ENCODE assay signal across 8 mouse cellular contexts in the genomic region with DNA sequence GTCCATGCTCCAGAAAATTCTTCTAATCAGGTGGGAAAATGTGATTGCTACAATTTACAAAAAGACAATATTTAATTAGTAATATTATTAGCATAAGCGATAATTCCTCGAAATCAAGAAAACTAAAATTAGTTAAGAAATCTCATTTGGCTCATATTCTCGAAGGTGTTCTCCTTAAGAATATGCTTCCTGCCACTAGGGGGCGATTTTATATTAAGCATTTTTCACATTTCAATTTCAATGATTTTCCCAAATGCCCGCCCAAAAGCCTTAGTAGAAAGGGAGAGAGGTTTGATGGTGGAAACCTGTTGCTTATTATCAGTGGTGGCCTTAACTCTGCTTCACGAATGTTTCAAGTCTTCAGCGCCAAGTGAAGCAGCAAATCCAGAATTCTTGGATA.
DNase-seq lines count a peak whose midpoint lies in the region; ATAC-seq and TF ChIP-seq lines count a peak whose summit lies in the region.

No protein-coding gene starts in this region.

- no peak for ATAC-seq in hindbrain, embryonic 14.5 days (ENCODE audit: low FRiP score)
- no peak for ATAC-seq in hindbrain, embryonic 12.5 days (ENCODE audit: low FRiP score)
- no peak for ATAC-seq in midbrain, embryonic 11.5 days (ENCODE audit: low FRiP score)
- no peak for ATAC-seq in midbrain, embryonic 13.5 days
- ATAC-seq in forebrain, embryonic 11.5 days (replicated peaks; ENCODE audit: low FRiP score) = no peak

- DNase-seq in hindbrain, embryonic 14.5 days (ENCODE audit: low spot score) = peak; percentile 81
- peak; percentile 85 for DNase-seq in midbrain, embryonic 11.5 days (ENCODE audit: low spot score, missing footprints)
- DNase-seq in cerebellum, adult 2 months = peak; percentile 6 to 45
- DNase-seq in retina, postnatal 7 days (ENCODE audit: low read depth, low spot score) = peak; percentile 5
- DNase-seq in forebrain, embryonic 11.5 days (ENCODE audit: low spot score) = no peak
- DNase-seq in gastrocnemius, postnatal 10 days = no peak

- 0 out of 2 replicates have a peak, but pooled peaks have one; percentile 8 for TF ChIP-seq CTCF in cerebellum, adult 2 months (IDR thresholded peaks at IDR 0.05; ENCODE audit: borderline replicate concordance, insufficient read depth, low read depth, low read length)

- no peak for TF ChIP-seq POLR2A in cerebellum, adult 2 months (IDR thresholded peaks at IDR 0.05; ENCODE audit: borderline replicate concordance, insufficient read depth, low read length)

- no peak overlapping the region for H3K27ac ChIP-seq in hindbrain, embryonic 14.5 days
- no peak overlapping the region for H3K27ac ChIP-seq in hindbrain, embryonic 12.5 days
- H3K27ac ChIP-seq in midbrain, embryonic 11.5 days (ENCODE audit: low read depth, low read length) = no peak overlapping the region
- H3K27ac ChIP-seq in midbrain, embryonic 13.5 days = no peak overlapping the region
- no peak overlapping the region for H3K27ac ChIP-seq in cerebellum, adult 2 months (ENCODE audit: insufficient read depth, low read length)
- H3K27ac ChIP-seq in forebrain, embryonic 11.5 days (ENCODE audit: low read depth, low read length) = no peak overlapping the region

- no peaks in the 10 kb centered on the region for H3K4me1 ChIP-seq in hindbrain, embryonic 14.5 days (replicated peaks; ENCODE audit: control insufficient read depth, insufficient read depth, low read length)
- no peaks in the 10 kb centered on the region for H3K4me1 ChIP-seq in hindbrain, embryonic 12.5 days
- H3K4me1 ChIP-seq in midbrain, embryonic 11.5 days (ENCODE audit: control insufficient read depth, insufficient read depth, low read length) = no peaks in the 10 kb centered on the region
- no peaks in the 10 kb centered on the region for H3K4me1 ChIP-seq in midbrain, embryonic 13.5 days (replicated peaks)
- H3K4me1 ChIP-seq in cerebellum, adult 2 months (ENCODE audit: control insufficient read depth, insufficient read depth, low read length) = no peaks in the 10 kb centered on the region
- no peaks in the 10 kb centered on the region for H3K4me1 ChIP-seq in forebrain, embryonic 11.5 days (replicated peaks; ENCODE audit: control insufficient read depth, insufficient read depth, low read length)

- no peak overlapping the region for H3K9ac ChIP-seq in hindbrain, embryonic 14.5 days
- no peak overlapping the region for H3K9ac ChIP-seq in hindbrain, embryonic 12.5 days
- H3K9ac ChIP-seq in midbrain, embryonic 11.5 days (ENCODE audit: low read length) = no peak overlapping the region
- no peak overlapping the region for H3K9ac ChIP-seq in midbrain, embryonic 13.5 days (replicated peaks)
- no peak overlapping the region for H3K9ac ChIP-seq in forebrain, embryonic 11.5 days (ENCODE audit: low read length)

- H3K27me3 ChIP-seq in hindbrain, embryonic 14.5 days (ENCODE audit: control insufficient read depth, insufficient read depth, low read length) = no peaks in the 10 kb centered on the region
- H3K27me3 ChIP-seq in hindbrain, embryonic 12.5 days = no peaks in the 10 kb centered on the region
- H3K27me3 ChIP-seq in midbrain, embryonic 11.5 days (ENCODE audit: control insufficient read depth, insufficient read depth, low read length) = no peaks in the 10 kb centered on the region
- no peaks in the 10 kb centered on the region for H3K27me3 ChIP-seq in midbrain, embryonic 13.5 days
- H3K27me3 ChIP-seq in cerebellum, adult 2 months (ENCODE audit: control insufficient read depth, insufficient read depth, low read length) = no peaks in the 10 kb centered on the region
- H3K27me3 ChIP-seq in forebrain, embryonic 11.5 days (ENCODE audit: control insufficient read depth, insufficient read depth, low read length) = no peaks in the 10 kb centered on the region

- 37% methylated on average over 7 of the region's 7 CpGs for WGBS in hindbrain, embryonic 14.5 days
- WGBS in hindbrain, embryonic 12.5 days = 38% methylated on average over 7 of the region's 7 CpGs
- WGBS in midbrain, embryonic 11.5 days = 37% methylated on average over 7 of the region's 7 CpGs
- WGBS in midbrain, embryonic 13.5 days = 38% methylated on average over 7 of the region's 7 CpGs
- WGBS in cerebellum, adult 2 months = 36% methylated on average over 7 of the region's 7 CpGs
- 45% methylated on average over 7 of the region's 7 CpGs for WGBS in forebrain, embryonic 11.5 days

- H3K36me3 ChIP-seq in hindbrain, embryonic 14.5 days (replicated peaks; ENCODE audit: control insufficient read depth, insufficient read depth) = no peaks in the 10 kb centered on the region
- no peaks in the 10 kb centered on the region for H3K36me3 ChIP-seq in hindbrain, embryonic 12.5 days
- no peaks in the 10 kb centered on the region for H3K36me3 ChIP-seq in midbrain, embryonic 11.5 days (ENCODE audit: control insufficient read depth, insufficient read depth, low read length)
- no peaks in the 10 kb centered on the region for H3K36me3 ChIP-seq in midbrain, embryonic 13.5 days
- H3K36me3 ChIP-seq in forebrain, embryonic 11.5 days (ENCODE audit: control insufficient read depth, insufficient read depth, low read length) = no peaks in the 10 kb centered on the region

- no peak overlapping the region for H3K4me2 ChIP-seq in hindbrain, embryonic 14.5 days (replicated peaks)
- H3K4me2 ChIP-seq in hindbrain, embryonic 12.5 days (replicated peaks) = no peak overlapping the region
- H3K4me2 ChIP-seq in midbrain, embryonic 11.5 days = no peak overlapping the region
- no peak overlapping the region for H3K4me2 ChIP-seq in midbrain, embryonic 13.5 days (replicated peaks)
- no peak overlapping the region for H3K4me2 ChIP-seq in forebrain, embryonic 11.5 days (ENCODE audit: low read depth, low read length, severe bottlenecking)

- 0 out of 2 replicates have a peak, but pooled peaks cover 6% of the 10 kb centered on the region for H3K9me3 ChIP-seq in hindbrain, embryonic 14.5 days (ENCODE audit: control insufficient read depth, low read length)
- H3K9me3 ChIP-seq in hindbrain, embryonic 12.5 days (replicated peaks) = no peaks in the 10 kb centered on the region
- H3K9me3 ChIP-seq in midbrain, embryonic 11.5 days (ENCODE audit: control insufficient read depth, low read length) = no peaks in the 10 kb centered on the region
- H3K9me3 ChIP-seq in midbrain, embryonic 13.5 days = no peaks in the 10 kb centered on the region
- no peaks in the 10 kb centered on the region for H3K9me3 ChIP-seq in forebrain, embryonic 11.5 days (ENCODE audit: control insufficient read depth, low read length)

- no peak overlapping the region for H3K4me3 ChIP-seq in hindbrain, embryonic 14.5 days (replicated peaks; ENCODE audit: low read length)
- no peak overlapping the region for H3K4me3 ChIP-seq in hindbrain, embryonic 12.5 days
- no peak overlapping the region for H3K4me3 ChIP-seq in midbrain, embryonic 11.5 days (ENCODE audit: low read depth, low read length)
- no peak overlapping the region for H3K4me3 ChIP-seq in midbrain, embryonic 13.5 days (replicated peaks)
- no peak overlapping the region for H3K4me3 ChIP-seq in cerebellum, adult 2 months (replicated peaks; ENCODE audit: insufficient read depth, low read depth, low read length)
- H3K4me3 ChIP-seq in forebrain, embryonic 11.5 days (ENCODE audit: low read depth, low read length) = no peak overlapping the region

Comparison
In these comparisons a context has a peak if more than half of its experiments do, and no peak if none do; other contexts are left out.
1. DNase-seq: peak in hindbrain, embryonic 14.5 days (single experiment), midbrain, embryonic 11.5 days (single experiment), cerebellum, adult 2 months (2 of 2) and retina, postnatal 7 days (single experiment); none in forebrain, embryonic 11.5 days (single experiment) and gastrocnemius, postnatal 10 days (single experiment).